Mouse (Mus musculus) kidney, postnatal 0 days (tissue): ENCODE results near the gene Fgfr2. TPM values are rescaled to one million over a fixed set of nuclear protein-coding genes. Genes with fewer than 3 reads are reported as not detected.

Experiments
- ATAC-seq: fragments of 200-750 bp; cut with Nextera tagmentation; replicated peaks from 2 replicates; pipeline ENCODE4 v1.8.0; 2017; ENCODE audit warnings: low read depth, moderate number of reproducible peaks, moderate TSS enrichment, moderate library complexity; ENCODE audit not compliant: low FRiP score
- DNase-seq: peaks from one replicate; pipeline ENCODE4 v3.0.0-alpha.2; 2016; ENCODE audit warnings: low spot score
- H3K27ac ChIP-seq: fragments of 300-500 bp; sonication (generic); 2 replicates; pipeline ENCODE4 v1.5.1; 2014; ENCODE audit warnings: mild to moderate bottlenecking
- H3K27me3 ChIP-seq: fragments of 300-500 bp; sonication (generic); 2 replicates; pipeline ENCODE4 v1.6.1; 2014; ENCODE audit warnings: low read length, mixed read lengths; ENCODE audit not compliant: insufficient read depth
- H3K36me3 ChIP-seq: fragments of 300-500 bp; sonication (generic); 2 replicates; pipeline ENCODE4 v1.6.1; 2014; ENCODE audit warnings: low read length, mixed read lengths; ENCODE audit not compliant: insufficient read depth
- H3K4me1 ChIP-seq: fragments of 300-500 bp; sonication (generic); replicated peaks from 2 replicates; pipeline ENCODE4 v1.6.1; 2014; ENCODE audit warnings: antibody characterized with exemption, low read length, mixed read lengths; ENCODE audit not compliant: insufficient read depth
- H3K4me2 ChIP-seq: fragments of 300-500 bp; sonication (generic); 2 replicates; pipeline ENCODE4 v1.6.1; 2014; ENCODE audit warnings: mild to moderate bottlenecking, low read length, moderate library complexity, mixed read lengths
- H3K4me3 ChIP-seq: fragments of 300-500 bp; sonication (generic); replicated peaks from 2 replicates; pipeline ENCODE4 v1.5.1; 2014; ENCODE audit warnings: low read depth, low read length
- H3K9ac ChIP-seq: fragments of 300-500 bp; sonication (generic); 2 replicates; pipeline ENCODE4 v1.6.1; 2014; ENCODE audit warnings: low read depth, low read length
- H3K9me3 ChIP-seq: fragments of 300-500 bp; sonication (generic); replicated peaks from 2 replicates; pipeline ENCODE4 v1.6.1; 2016; ENCODE audit warnings: low read length, inconsistent platforms, mixed read lengths
- CTCF ChIP-seq: IDR thresholded peaks from 2 replicates; pipeline ENCODE4 v1.5.1; 2016; ENCODE audit warnings: antibody characterized with exemption, low read depth, mild to moderate bottlenecking, moderate library complexity
- WGBS: fragments of 180-500 bp; shearing (Covaris S2); extraction: QIAGEN DNeasy Blood & Tissue Kit; methylation state at CpG from one replicate; pipeline ENCODE4 v1.1.7; 2014; 5-methylcytosine and 5-hydroxymethylcytosine counted together
- polyA plus RNA-seq: library from polyadenylated mRNA; unstranded; fragments of >200 nt; fragmentation: Nextera tagmentation; extraction: Ambion mirVana; gene quantifications from 2 replicates; pipeline ENCODE4 v1.2.1, GENCODE M21; 2015

Fgfr2 gene
- polyA plus RNA-seq, 1 experiment from 2014 or later, result 79.8 TPM

GRCm38 (mm10) chr7:132245730-132246129, 877.4 kb downstream of the Fgfr2 start:
- 75% methylated on average over 6 of the region's 6 CpGs for WGBS
- H3K9ac ChIP-seq, result no peak overlapping the region

GRCm38 (mm10) chr7:132244637-132245036, 878.5 kb downstream of the Fgfr2 start:
- no peak overlapping the region for H3K27ac ChIP-seq
- H3K9me3 ChIP-seq, result no peaks in the 10 kb centered on the region
- no peak overlapping the region for H3K9ac ChIP-seq
- WGBS, result 93% methylated on average over 14 of the region's 14 CpGs
- H3K27me3 ChIP-seq, result no peaks in the 10 kb centered on the region
- H3K36me3 ChIP-seq, result 0 out of 2 replicates have a peak, but pooled peaks cover 6% of the 10 kb centered on the region
- no peak overlapping the region for H3K4me2 ChIP-seq
- TF ChIP-seq CTCF, result no peak
- no peak for DNase-seq
- ATAC-seq, result no peak
- 0 out of 2 replicates have a peak, but pooled peaks cover 3% of the 10 kb centered on the region for H3K4me1 ChIP-seq
- no peak overlapping the region for H3K4me3 ChIP-seq

More at GRCm38 (mm10) chr7:132245730-132246129, 877.4 kb downstream of the Fgfr2 start:
- Histone ChIP-seq H3K27me3 (no peaks in the 10 kb centered on the region), H3K9me3 (no peaks in the 10 kb centered on the region), H3K36me3 (0 out of 2 replicates have a peak, but pooled peaks cover 3% of the 10 kb centered on the region), H3K27ac (no peak overlapping the region), H3K4me2 (no peak overlapping the region), H3K4me1 (0 out of 2 replicates have a peak, but pooled peaks cover 3% of the 10 kb centered on the region), H3K4me3 (no peak overlapping the region)
- DNase-seq, result peak; percentile 49
- no peak for TF ChIP-seq CTCF
- no peak for ATAC-seq

- TF ChIP-seq CTCF, result no peak
- no peak overlapping the region for H3K4me3 ChIP-seq
- no peak for DNase-seq
- no peak overlapping the region for H3K9ac ChIP-seq
- no peak for ATAC-seq
- 67% methylated on average over 5 of the region's 5 CpGs for WGBS
- 0 out of 2 replicates have a peak, but pooled peaks cover 6% of the 10 kb centered on the region for H3K36me3 ChIP-seq
- 0 out of 2 replicates have a peak, but pooled peaks cover 3% of the 10 kb centered on the region for H3K4me1 ChIP-seq
- no peak overlapping the region for H3K27ac ChIP-seq
- no peaks in the 10 kb centered on the region for H3K9me3 ChIP-seq
- H3K4me2 ChIP-seq, result no peak overlapping the region
- no peaks in the 10 kb centered on the region for H3K27me3 ChIP-seq
Measured at GRCm38 (mm10) chr7:132243225-132243624, 879.9 kb downstream of the Fgfr2 start.

- DNase-seq, result peak; percentile 64
- 53% methylated on average over 4 of the region's 4 CpGs for WGBS
- H3K27ac ChIP-seq, result no peak overlapping the region
Measured at GRCm38 (mm10) chr7:132242617-132243141, 880.5 kb downstream of the Fgfr2 start.

GRCm38 (mm10) chr7:132238921-132239320, 884.2 kb downstream of the Fgfr2 start:
- DNase-seq (no peak), ATAC-seq (no peak)
- WGBS, result 71% methylated on average over 3 of the region's 3 CpGs
- Histone ChIP-seq H3K4me2 (no peak overlapping the region), H3K9me3 (no peaks in the 10 kb centered on the region), H3K9ac (no peak overlapping the region), H3K4me1 (no peaks in the 10 kb centered on the region), H3K27ac (no peak overlapping the region), H3K27me3 (no peaks in the 10 kb centered on the region), H3K4me3 (no peak overlapping the region), H3K36me3 (0 out of 2 replicates have a peak, but pooled peaks cover 10% of the 10 kb centered on the region)
- TF ChIP-seq CTCF, result no peak

More at GRCm38 (mm10) chr7:132242617-132243141, 880.5 kb downstream of the Fgfr2 start:
- peak; percentile 61 for ATAC-seq
- no peaks in the 10 kb centered on the region for H3K27me3 ChIP-seq
- no peak for TF ChIP-seq CTCF
- no peak overlapping the region for H3K4me2 ChIP-seq
- no peaks in the 10 kb centered on the region for H3K9me3 ChIP-seq
- H3K36me3 ChIP-seq, result 0 out of 2 replicates have a peak, but pooled peaks cover 6% of the 10 kb centered on the region
- H3K9ac ChIP-seq, result no peak overlapping the region
- 0 out of 2 replicates have a peak, but pooled peaks cover 3% of the 10 kb centered on the region for H3K4me1 ChIP-seq
- H3K4me3 ChIP-seq, result no peak overlapping the region

GRCm38 (mm10) chr7:132237191-132237590, 886.0 kb downstream of the Fgfr2 start:
- ATAC-seq (no peak), DNase-seq (peak; percentile 47)
- Histone ChIP-seq H3K4me1 (peaks cover 6% of the 10 kb centered on the region; the same call in 1 of the 2 replicates), H3K9me3 (no peaks in the 10 kb centered on the region), H3K4me3 (no peak overlapping the region), H3K4me2 (no peak overlapping the region), H3K27ac (no peak overlapping the region), H3K27me3 (no peaks in the 10 kb centered on the region), H3K36me3 (0 out of 2 replicates have a peak, but pooled peaks cover 10% of the 10 kb centered on the region), H3K9ac (no peak overlapping the region; the same call in 1 of the 2 replicates)
- 59% methylated on average over 4 of the region's 4 CpGs for WGBS
- TF ChIP-seq CTCF, result no peak
